Mouse (Mus musculus) thymus, adult 2 months (tissue): ENCODE data around the gene Krt1. TPM values are rescaled to one million over a fixed set of nuclear protein-coding genes. Genes with fewer than 3 reads are reported as not detected.
A peak's percentile ranks its signal among the peaks of the same experiment; 100 is the strongest.

Experiments
- DNase-seq: peaks from one replicate; pipeline ENCODE4 v3.0.0; 2021
- H3K27ac ChIP-seq: fragments of 200-500 bp; 2 replicates; pipeline ENCODE4 v1.5.1; 2012; ENCODE audit warnings: low read length, control low read depth; ENCODE audit not compliant: control insufficient read depth, insufficient read depth
- H3K27me3 ChIP-seq: fragments of 200-500 bp; 2 replicates; pipeline ENCODE4 v1.6.1; 2012; ENCODE audit warnings: mild to moderate bottlenecking, low read length, moderate library complexity, mixed read lengths; ENCODE audit not compliant: control insufficient read depth, insufficient read depth
- H3K36me3 ChIP-seq: fragments of 200-500 bp; 2 replicates; pipeline ENCODE4 v1.6.1; 2012; ENCODE audit warnings: mild to moderate bottlenecking, low read length, moderate library complexity; ENCODE audit not compliant: control insufficient read depth, insufficient read depth
- H3K4me1 ChIP-seq: fragments of 200-500 bp; replicated peaks from 2 replicates; pipeline ENCODE4 v1.6.1; 2012; ENCODE audit warnings: low read length; ENCODE audit not compliant: control insufficient read depth, insufficient read depth
- H3K4me3 ChIP-seq: fragments of 200-500 bp; 2 replicates; pipeline ENCODE4 v1.5.1; 2012; ENCODE audit warnings: mild to moderate bottlenecking, low read length, control low read depth, moderate library complexity; ENCODE audit not compliant: control insufficient read depth, insufficient read depth
- CTCF ChIP-seq: fragments of 200-500 bp; IDR thresholded peaks from 2 replicates; pipeline ENCODE4 v1.5.1; 2012; ENCODE audit warnings: mild to moderate bottlenecking, control low read depth, low read length, moderate library complexity, borderline replicate concordance; ENCODE audit not compliant: control insufficient read depth, poor library complexity, insufficient read depth; ENCODE audit errors: extremely low read depth
- POLR2A ChIP-seq: fragments of 200-500 bp; IDR thresholded peaks from 2 replicates; pipeline ENCODE4 v1.6.1; 2012; ENCODE audit warnings: mild to moderate bottlenecking, low read length, control low read depth, moderate library complexity; ENCODE audit not compliant: control insufficient read depth, poor library complexity, insufficient read depth; ENCODE audit errors: extremely low read depth
- WGBS: fragments of 180-500 bp; shearing (Covaris S2); methylation state at CpG from one replicate; pipeline ENCODE4 v1.1.7; 2018; 5-methylcytosine and 5-hydroxymethylcytosine counted together
- polyA plus RNA-seq: library from polyadenylated mRNA; depleted of rRNA; stranded (reverse); fragments of >200 nt; gene quantifications from 2 replicates; pipeline ENCODE4 v1.2.3, GENCODE M21; 2012

The Krt1 gene
- polyA plus RNA-seq, 1 experiment: 1.7 TPM

DNA sequence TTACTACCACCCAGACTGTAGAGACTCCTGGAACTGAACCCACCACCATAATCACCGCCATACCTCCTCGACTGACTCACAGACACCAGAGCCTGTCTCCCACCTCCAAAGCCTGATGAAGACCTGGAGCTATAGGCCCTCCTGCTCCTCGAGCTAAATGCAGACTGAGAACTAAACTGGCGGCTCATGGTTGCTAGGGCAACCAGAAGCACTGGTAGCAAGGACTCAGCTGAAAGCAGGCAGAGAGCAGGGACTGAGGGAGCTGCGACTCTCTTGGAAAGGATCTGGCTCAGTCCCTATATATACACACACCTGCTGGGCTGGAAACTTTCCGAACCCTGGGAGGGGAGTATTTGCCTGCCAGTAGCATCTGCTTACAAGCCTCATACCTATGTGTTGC, 18.8 kb upstream of the Krt1 start, which contains the start of gene Krt77:
TSS of gene Krt77 (minus strand) at position 275 of the 400 bp plus-strand sequence.
- Histone ChIP-seq H3K4me3 (no peak within 1 kb of the TSS), H3K27ac (no peak within 1 kb of the TSS), H3K36me3 (no peaks in the 10 kb centered on the region), H3K4me1 (no peaks in the 10 kb centered on the region), H3K27me3 (no peaks in the 10 kb centered on the region)
- TF ChIP-seq POLR2A: no peak
- no peak for TF ChIP-seq CTCF
- no peak for DNase-seq
- 47% methylated on average over 6 of the region's 6 CpGs for WGBS

DNA sequence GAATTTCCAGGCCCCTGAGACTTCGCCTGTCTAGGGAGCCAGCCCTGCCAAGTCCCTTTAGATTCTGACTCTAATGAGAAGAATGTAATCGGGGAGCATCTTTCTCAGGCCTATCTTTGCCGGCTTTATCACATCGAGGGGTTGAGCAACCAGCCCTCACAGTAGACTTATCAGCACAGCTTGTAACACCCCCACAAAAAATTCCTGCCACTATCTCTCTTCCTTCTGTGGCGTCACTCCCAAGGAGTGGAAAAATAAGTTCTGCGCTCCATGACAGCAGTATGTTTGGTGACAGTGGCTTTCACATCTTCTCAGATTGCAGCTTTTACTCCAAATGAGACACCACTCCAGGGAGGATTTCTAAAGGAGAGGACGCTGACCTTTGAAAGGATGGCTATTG, 16.2 kb upstream of the Krt1 start:
- TF ChIP-seq CTCF (no peak), POLR2A (no peak)
- no peak overlapping the region for H3K27ac ChIP-seq
- no peak for DNase-seq
- H3K4me1 ChIP-seq: no peaks in the 10 kb centered on the region
- 89% methylated on average over 7 of the region's 7 CpGs for WGBS
- no peaks in the 10 kb centered on the region for H3K36me3 ChIP-seq
- no peak overlapping the region for H3K4me3 ChIP-seq
- H3K27me3 ChIP-seq: 0 out of 2 replicates have a peak, but pooled peaks cover 2% of the 10 kb centered on the region

DNA sequence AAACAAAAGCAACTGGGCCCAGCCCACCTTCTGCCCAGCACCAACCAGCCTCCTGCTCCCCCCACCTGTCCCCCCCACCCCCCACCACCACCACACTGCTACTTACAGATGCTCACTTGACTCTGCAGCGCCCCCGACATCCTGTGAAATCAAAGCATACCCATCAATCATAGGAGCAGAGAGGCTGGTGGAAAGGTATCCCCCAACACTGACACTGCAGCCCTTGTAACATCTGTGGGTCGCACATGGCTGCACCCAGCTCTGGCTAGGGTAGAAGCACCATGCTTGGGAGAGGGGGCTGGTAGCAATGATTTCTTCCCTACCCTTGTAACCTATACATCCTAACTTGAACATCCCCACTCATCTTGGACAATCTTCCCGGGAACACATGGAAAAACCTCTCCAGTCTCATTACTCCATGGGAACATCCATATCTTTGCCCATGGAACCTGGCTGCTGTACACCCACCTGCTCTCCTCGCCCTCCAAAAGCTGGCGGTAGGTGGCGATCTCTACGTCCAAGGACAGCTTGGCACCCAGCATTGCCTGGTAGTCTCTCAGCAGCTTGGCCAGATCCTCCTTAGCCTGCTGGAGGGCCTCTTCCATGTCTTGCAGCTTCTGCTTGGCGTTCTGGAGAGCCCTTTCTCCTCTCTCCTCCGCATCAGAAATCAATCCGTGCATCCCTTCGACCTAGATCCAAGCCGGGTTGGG, 10.0 kb upstream of the Krt1 start:
- no peaks in the 10 kb centered on the region for H3K36me3 ChIP-seq
- 64% methylated on average over 13 of the region's 13 CpGs for WGBS
- H3K4me3 ChIP-seq: no peak overlapping the region
- TF ChIP-seq CTCF (no peak), POLR2A (no peak)
- DNase-seq: no peak
- 0 out of 2 replicates have a peak, but pooled peaks cover 2% of the 10 kb centered on the region for H3K4me1 ChIP-seq
- no peak overlapping the region for H3K27ac ChIP-seq
- H3K27me3 ChIP-seq: peaks cover 10% of the 10 kb centered on the region; the same call in 1 of the 2 replicates

DNA sequence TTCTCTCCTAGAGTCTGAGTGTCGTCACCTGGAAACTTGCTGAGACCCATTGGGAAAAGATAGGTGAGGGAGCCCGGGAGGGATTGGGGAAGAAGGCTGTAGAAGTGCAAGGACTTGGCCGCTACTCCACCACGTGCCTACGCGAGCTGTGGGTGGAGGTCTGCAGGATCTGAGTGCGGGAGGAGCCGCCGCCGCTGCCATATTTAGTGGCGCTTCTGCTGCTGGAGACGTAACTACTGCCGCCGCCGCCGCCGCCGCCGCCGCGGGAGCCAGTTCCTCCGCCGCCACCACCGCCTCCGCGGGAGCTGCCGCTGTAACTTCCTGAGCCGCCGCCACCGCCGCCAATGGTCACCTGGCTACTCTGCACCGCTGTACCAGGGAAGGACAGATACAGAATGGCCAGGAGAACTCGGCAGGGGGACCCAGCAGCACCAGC, 9.2 kb upstream of the Krt1 start:
- Histone ChIP-seq H3K36me3 (no peaks in the 10 kb centered on the region), H3K4me1 (0 out of 2 replicates have a peak, but pooled peaks cover 2% of the 10 kb centered on the region), H3K27me3 (peaks cover 10% of the 10 kb centered on the region; the same call in 1 of the 2 replicates), H3K27ac (no peak overlapping the region), H3K4me3 (peak overlapping the region; percentile 19; the same call in 1 of the 2 replicates)
- DNase-seq: peak; percentile 8
- TF ChIP-seq POLR2A (no peak), CTCF (no peak)
- WGBS: 2% methylated on average over 33 of the region's 33 CpGs

DNA sequence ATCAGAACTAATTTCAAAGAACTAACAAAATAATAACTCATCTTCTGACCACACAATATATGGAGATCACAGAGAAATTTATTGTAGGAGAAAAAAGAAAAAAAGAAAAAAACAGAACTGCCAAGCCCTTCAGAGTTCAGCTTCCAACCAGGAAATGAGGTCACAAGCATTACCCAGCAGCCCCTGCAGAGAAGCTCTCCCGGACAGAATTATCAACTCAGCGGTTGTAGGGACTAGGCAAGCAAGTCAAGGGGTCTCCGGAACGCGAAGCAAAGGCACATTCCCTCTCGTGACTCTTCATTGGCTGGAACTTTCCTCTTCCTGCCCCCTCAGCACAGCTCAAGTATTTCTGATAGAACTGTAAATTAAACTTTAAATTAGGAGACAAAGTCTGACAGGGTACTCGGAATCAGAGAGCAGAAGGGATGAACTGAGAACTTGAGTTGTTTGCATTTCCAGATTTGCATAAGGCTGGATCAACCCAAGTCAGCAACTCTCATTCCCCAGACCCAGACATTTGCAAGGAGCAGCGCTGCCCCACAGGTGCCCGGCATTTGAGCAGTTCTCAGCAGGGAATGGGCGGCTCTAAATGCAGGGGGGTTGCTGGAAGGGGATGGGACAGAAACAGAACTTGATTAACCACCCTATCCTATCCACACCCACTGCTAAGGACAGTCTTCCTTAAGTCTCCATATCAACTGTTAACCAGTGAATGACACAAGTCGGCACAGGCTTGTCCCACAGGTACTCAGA, 8.3 kb upstream of the Krt1 start:
- no peak for DNase-seq

DNA sequence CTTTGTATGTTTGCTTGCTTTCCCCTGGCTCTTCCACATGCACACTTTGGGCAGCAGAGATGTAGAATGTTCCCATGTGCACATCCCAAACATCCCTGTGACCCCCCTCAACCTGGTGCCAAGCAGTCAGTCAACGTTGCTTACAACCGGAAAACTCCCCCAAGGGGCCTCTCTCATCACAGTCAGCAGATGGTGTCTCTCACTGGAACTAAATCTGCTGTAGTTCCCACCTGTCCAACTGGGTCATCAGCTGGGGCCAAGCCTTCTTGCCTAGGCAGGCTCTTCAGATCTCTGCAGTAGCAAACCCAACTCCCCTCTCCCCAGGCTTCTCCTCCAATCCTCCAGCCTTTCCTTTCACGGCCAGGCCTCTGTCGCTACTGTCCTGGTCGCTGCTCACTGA, 6.1 kb upstream of the Krt1 start:
- no peak for DNase-seq
- Histone ChIP-seq H3K27ac (no peak overlapping the region), H3K36me3 (no peaks in the 10 kb centered on the region), H3K4me1 (0 out of 2 replicates have a peak, but pooled peaks cover 2% of the 10 kb centered on the region), H3K4me3 (no peak overlapping the region), H3K27me3 (peaks cover 9% of the 10 kb centered on the region; the same call in 1 of the 2 replicates)
- WGBS: 79% methylated on average over 5 of the region's 5 CpGs
- no peak for TF ChIP-seq POLR2A
- TF ChIP-seq CTCF: no peak

More for the DNA sequence above, 8.3 kb upstream of the Krt1 start:
- Histone ChIP-seq H3K4me1 (0 out of 2 replicates have a peak, but pooled peaks cover 2% of the 10 kb centered on the region), H3K27me3 (peaks cover 10% of the 10 kb centered on the region; the same call in 1 of the 2 replicates), H3K36me3 (no peaks in the 10 kb centered on the region), H3K27ac (no peak overlapping the region), H3K4me3 (no peak overlapping the region)
- WGBS: 33% methylated on average over 11 of the region's 11 CpGs
- TF ChIP-seq POLR2A (no peak), CTCF (no peak)
